Mouse (Mus musculus) heart, postnatal 4 days (tissue): Measurements from ENCODE around the gene Dock9. TPM values are rescaled to one million over a fixed set of nuclear protein-coding genes. Genes with fewer than 3 reads are reported as not detected.

Experiments
- DNase-seq: peaks from one replicate; pipeline ENCODE4 v3.0.0; 2021
- total RNA-seq, 2 experiments: library from RNA; stranded (reverse); gene quantifications; 2 replicates each; pipeline ENCODE4 v1.2.3; 2021

The Dock9 gene
- total RNA-seq, 2 experiments from 2014 or later, result 28.5 to 30.9 TPM

DNA sequence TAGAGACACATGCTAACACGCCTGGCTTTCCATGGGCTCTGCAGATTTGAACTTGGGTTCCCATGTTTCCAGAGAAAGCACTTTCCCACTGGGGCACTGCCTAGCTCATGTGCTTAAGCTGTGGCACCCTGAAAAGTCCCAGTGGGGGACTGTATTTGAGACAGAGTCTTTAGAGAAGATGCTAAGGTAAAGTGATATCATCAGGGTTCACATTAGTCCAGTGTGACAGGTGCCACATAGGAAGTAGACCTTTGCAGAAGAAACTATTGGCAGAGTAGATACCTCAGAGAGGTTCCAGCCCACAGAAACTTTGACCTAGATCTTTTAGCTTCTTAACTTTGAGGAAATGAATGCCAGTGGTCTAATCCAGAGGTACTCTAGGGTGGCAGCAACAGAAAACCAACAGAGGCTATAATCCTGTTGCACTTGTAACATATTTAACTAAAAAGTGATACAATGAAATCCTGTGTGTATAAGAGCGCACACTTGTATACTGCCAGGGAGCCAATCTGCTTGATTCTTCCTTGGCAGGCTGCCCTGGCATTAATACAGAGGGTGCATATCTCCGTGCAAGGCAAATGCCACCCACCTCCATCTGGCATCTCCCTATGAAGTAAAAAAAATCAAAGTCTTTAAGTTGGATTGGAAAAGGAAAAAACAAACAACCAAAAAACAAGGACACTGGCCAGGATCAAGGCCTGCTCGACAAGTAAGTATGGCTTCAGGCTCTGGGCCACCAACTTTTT, 179.8 kb downstream of the Dock9 start:
- DNase-seq, result peak; percentile 34

GRCm38 (mm10) chr14:121615431-121615830, 182.2 kb downstream of the Dock9 start:
- DNase-seq, result no peak

GRCm38 (mm10) chr14:121614461-121615170, 183.0 kb downstream of the Dock9 start:
- DNase-seq, result no peak

DNA sequence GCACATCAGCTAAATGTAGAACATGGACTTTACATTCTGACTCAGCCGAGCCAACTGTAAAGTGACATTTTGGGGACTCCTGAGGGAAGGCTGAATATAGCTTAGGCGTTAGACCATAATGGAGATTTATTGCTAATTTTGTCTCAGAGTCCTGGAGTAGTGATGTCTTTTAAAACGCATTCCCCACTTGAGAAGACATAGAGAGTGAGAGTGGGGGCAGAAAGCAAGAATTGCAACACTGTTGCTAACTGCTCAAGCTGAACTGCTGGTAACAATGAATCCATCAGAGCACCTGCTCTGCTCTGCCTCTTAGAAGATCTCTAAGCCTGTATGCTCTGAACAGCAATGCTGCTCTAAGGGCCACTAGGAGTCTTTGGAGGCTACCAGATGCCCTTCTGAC, 184.1 kb downstream of the Dock9 start:
- no peak for DNase-seq

- DNase-seq, result no peak
Measured at GRCm38 (mm10) chr14:121612926-121613325, 184.7 kb downstream of the Dock9 start.

- no peak for DNase-seq
Measured at GRCm38 (mm10) chr14:121611533-121611932, 186.1 kb downstream of the Dock9 start.

DNA sequence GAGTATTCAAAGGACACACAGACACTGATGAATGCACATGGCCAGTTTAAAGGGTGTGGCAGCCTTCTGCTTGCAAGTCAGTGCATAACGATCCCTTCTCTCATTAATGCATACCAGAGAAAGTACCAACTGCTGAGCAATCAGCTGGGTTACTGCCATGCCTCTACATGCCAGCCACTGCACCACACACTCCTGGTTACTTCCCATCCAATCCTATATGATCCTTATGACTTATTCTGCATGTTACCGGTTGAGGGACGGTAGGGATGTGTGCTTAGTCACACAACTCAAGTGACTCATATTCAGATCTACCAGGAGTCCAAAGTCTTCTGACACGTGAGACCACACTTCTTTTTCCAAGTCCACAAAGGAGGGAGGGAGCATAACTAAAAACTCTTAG, 186.5 kb downstream of the Dock9 start:
- DNase-seq, result no peak

- DNase-seq, result no peak
Measured at GRCm38 (mm10) chr14:121608522-121608921, 189.1 kb downstream of the Dock9 start.

DNA sequence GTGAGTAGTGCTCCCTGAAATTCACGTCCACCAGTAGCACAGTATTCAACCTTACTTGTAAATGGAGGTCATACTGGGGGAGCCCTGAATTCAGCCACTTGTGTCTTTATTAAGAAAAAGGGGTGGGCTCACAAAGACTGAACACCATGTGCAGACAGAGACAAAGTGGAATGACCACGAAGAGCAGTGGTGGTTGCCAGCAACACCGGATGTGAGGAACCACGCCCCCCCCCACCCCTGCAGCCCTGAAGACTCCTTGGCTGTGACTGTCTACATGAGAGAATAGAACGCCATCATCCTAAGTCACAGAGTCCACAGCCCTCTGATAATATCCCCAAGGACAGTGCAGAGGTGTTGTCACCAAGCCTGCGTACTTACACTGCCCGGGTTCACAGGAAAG, 191.2 kb downstream of the Dock9 start:
- DNase-seq, result no peak

- DNase-seq, result no peak
Measured at GRCm38 (mm10) chr14:121605260-121605659, 192.4 kb downstream of the Dock9 start.

DNA sequence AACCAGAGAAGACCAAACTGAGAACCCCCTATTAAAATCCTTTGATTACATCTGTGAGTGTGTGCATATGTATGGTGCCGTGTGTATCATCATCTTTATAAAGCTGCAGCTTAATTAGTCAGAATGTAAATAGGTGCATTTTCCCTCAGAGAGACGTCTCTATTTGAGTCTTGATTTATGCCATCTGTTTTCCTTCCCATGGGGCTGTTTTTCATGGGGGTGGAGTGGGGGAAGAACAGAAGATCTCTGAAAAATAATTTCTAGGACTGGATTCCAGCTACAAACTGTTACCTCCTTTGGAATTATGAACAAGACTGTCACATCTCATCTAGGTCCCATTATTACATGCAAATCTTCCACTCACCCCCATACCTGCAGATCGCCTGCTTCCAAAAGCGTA, 193.1 kb downstream of the Dock9 start:
- no peak for DNase-seq

GRCm38 (mm10) chr14:121602610-121603009, 195.0 kb downstream of the Dock9 start:
- DNase-seq, result no peak

DNA sequence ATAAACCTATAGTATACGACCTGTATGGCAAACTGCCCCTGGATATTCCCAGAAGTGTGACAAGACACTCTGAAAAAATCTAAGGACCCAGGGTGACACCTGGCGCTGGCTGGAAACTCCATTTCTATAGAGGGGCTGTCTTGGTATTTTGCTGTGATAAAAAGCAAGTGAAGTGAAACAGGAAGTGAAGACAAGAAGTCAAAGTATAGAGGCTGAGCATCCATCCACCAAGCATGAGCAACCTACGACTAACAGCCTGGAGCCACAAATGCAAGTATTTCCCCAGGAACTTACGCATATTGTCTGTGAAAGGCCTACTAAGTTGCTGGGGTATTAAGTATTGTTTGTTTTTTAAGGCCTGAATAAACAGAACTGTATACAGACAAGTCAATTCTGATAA, 197.1 kb downstream of the Dock9 start:
- no peak for DNase-seq

- DNase-seq, result no peak
Measured at GRCm38 (mm10) chr14:121597073-121597472, 200.6 kb downstream of the Dock9 start.

GRCm38 (mm10) chr14:121596631-121597030, 201.0 kb downstream of the Dock9 start:
- DNase-seq, result no peak

DNA sequence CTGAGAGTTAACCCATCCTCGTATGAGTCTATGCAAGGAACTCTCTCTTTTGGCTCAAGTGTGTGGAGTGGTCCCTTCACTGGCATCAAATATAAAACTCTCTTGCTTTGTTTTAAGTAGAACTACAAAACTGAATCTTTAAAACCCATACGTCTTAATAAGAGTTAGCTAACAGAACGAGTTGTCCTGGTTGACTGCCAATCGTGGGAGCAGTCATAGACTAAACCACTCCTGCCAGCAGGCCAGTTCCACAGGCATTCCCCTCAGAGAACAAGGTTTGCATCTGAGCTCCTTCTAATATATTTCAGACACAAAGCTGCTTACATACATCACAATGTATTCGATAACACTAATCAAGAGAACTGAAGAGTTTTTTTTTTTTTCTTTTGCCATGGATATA, 203.0 kb downstream of the Dock9 start:
- no peak for DNase-seq

DNA sequence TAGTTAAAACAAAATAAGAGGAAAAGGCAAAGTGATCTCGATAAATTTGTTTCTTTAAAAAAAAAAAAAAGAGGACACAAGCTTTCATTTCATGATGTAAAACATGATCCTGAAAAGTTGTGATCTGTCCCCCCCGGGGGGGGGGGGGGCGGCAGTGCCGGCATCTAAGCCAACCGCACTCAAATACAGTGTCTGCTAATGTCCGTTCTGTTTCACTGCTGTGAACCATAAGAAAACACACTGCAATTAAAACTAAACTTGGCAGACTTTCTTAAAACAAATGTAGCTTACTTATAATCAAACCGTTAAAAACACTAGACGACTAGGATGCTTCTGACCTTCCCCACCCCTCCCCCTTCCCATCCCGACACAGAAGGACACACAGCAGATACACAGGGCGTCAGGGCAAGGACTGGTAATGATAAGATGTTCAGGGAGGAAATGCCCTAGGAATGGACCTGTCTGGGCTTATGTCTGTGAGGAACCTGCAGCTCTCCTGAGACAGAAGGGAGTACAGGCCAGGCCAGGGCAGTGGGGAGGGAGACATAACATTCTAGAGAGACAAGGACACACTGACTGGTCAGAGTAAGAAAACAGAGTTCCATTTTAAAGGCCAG, 204.2 kb downstream of the Dock9 start:
- DNase-seq, result no peak

DNA sequence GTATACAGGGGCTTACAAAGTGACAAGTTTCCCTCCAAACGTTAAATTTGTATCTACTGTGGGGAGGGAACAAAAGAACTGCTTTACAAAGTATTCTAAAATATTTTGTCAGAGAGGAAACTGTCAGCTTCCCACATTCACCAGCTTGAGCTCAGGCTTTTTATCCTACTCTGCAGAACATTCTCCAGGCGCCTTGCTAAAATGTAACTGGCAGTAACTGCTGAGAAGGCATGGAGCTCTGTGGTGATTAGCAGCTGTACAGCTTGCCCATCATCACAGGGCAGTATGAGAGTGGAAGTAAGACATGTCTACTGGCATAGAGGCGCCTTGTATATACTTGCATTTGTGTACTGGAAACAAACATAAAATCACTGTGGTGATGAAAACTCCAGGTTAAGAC, 204.7 kb downstream of the Dock9 start:
- DNase-seq, result no peak

- DNase-seq, result no peak
Measured at GRCm38 (mm10) chr14:121592356-121592755, 205.3 kb downstream of the Dock9 start.

DNA sequence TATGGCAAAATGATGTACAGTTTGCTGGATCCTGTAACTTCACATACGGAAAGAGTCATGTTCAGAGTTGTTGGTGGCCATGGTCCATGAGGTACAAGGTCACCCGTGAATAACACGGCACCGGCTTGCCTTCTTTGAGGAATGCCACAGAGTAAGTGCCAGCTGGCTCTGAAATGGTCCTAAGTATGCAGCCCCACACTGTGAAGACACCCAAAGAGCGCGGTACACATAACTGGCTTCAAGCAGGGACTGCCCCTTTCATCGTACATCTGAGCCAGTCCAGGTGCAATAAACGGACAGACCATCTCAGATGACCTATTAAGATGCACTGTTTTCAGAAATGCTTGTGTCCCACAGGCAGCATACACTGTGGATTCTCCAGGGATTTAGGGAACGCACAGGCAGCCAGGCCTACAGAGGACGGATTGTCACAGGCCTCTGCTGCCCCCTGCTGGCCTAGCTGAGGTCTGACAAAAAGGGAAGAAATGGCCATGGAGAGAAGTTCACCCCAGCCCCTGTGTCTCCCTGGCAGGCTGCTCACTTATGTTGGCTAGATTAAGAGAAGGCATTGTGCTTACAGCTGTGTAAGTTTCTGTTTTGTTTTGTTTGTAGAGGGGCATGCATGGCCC, 208.4 kb downstream of the Dock9 start:
- peak; percentile 83 for DNase-seq

DNA sequence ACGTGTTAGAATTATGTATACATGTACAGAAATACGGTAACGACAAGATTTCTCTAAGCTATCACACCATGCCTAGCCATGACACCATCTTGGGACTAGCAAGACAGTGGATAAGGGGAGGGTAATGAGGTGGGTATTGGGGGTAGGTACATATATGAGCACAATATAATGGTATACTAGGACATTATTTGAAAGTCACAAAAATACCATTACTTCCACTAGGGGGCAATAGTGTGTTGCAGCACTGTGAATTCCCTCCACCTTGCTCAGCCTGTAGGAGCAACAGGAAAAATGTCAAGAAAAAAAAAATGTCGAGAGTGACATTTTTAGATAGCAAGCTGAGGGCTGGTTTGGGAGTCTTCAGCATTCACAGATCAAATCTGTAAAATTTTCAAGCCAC, 209.2 kb downstream of the Dock9 start:
- no peak for DNase-seq

- no peak for DNase-seq
Measured at GRCm38 (mm10) chr14:121585906-121586765, 211.5 kb downstream of the Dock9 start.
